Mouse (Mus musculus): ENCODE results near the gene Cs.

DNA sequence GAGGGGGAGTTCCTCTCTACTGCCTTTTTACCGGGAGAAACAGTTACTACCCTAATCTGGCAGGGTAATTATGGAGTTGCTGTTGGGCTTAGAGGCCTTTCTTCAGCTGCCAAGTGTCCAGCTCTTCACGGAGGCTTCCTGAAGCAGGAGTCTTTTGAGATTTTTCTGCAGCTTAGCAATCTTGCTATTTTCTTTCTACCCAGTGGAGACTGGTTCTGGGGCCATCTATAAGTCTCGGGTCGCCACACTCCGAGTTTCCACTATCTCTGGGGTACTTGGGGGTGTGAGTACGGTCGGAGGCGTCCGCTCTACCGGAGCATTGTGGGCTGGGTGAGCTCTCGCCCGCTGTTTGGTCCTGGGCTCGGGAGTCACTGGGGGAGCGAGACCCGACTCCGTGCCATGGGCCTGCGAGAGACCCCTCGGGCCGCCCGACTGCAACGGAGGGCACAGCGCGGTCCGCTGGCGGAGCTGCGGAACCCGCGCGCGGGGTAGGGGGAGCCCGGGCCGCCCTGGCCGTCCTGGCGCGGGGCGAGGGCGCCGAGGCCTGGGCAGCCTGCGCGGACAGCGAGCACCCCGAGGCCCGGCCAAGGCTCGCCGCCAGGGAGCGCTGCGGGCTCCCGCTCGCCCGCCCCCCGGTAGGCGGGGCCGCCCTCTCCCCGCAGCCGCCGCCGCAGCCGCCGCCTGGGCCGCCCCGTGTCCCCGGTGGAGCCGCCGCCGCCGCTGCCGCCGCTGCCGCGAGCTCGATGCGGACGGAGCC is 39.1 kb downstream of the Cs start, which contains the start of gene Ankrd52:
- TF ChIP-seq CTCF (IDR thresholded peaks at IDR 0.05; ENCODE audit: low read depth) (peak; percentile 63), EP300 (optimal IDR thresholded peaks at IDR 0.05) (no peak)
